Comparison of ENCODE assay signal across 10 mouse cellular contexts in the genomic region with DNA sequence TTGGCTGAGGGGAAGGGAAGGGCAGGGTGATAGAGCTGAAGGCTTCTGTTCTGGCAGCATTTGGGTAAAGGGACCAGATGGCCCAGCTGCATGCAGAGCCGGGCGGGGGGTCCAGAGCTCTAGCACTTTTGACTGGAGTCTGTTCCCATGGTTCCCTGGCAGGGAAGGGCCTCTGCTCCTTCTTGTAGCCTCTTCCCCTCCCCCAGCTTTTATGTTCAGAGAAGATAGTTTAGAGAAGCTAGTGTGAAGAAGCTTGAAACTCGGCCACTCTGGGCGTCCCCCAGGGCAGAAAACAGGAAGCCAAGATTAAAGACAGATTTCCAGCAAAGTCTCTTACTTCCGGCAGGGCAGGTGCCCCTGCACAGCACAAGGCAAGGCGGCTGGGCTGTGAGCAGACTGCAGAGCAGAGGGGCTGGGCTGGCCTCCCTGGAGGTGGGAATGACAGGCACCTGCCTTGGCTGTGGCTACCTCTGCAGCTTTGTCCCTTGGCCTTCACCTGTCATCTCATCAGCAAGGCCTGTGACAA. TPM values are rescaled to one million over a fixed set of nuclear protein-coding genes. Genes with fewer than 3 reads are reported as not detected.
A peak's percentile ranks its signal among the peaks of the same experiment; 100 is the strongest.
DNase-seq lines count a peak whose midpoint lies in the region; ATAC-seq and TF ChIP-seq lines count a peak whose summit lies in the region.
"Had no signal": no experiment of that assay in that cellular context is flagged by ENCODE, and none has a peak within 500 bp of the region (broad histone marks: within the 10 kb centered on the region; RNA-seq: fewer than 3 reads in every experiment).

No protein-coding gene starts in this region.

- no peak for TF ChIP-seq POLR2A in thymus, adult 2 months (IDR thresholded peaks at IDR 0.05; ENCODE audit: control insufficient read depth, extremely low read depth, insufficient read depth, low read length, poor library complexity)

- DNase-seq in forebrain, embryonic 10.5 days (ENCODE audit: extremely low spot score, low spot score), result no peak
- DNase-seq in forebrain, embryonic 11.5 days (ENCODE audit: low spot score), result no peak
- DNase-seq in A20 (ENCODE audit: low read depth, low spot score), result peak; percentile 91
- DNase-seq in liver, postnatal 0 days, result peak; percentile 46
- peak; percentile 77 for DNase-seq in thymus, adult 2 months
- no peak for DNase-seq in right cerebral cortex, adult 18-20 months
- no peak for DNase-seq in yolk sac, embryonic 10.5 days (ENCODE audit: low spot score)

- no peak overlapping the region for H3K9ac ChIP-seq in forebrain, embryonic 11.5 days (ENCODE audit: low read length)
- H3K9ac ChIP-seq in liver, postnatal 0 days (replicated peaks), result peak overlapping the region; percentile 48

- peak overlapping the region; percentile 42; the same call in 1 of the 2 replicates for H3K27ac ChIP-seq in forebrain, embryonic 10.5 days
- H3K27ac ChIP-seq in forebrain, embryonic 11.5 days (ENCODE audit: low read depth, low read length), result no peak overlapping the region
- peak overlapping the region; percentile 89 for H3K27ac ChIP-seq in liver, postnatal 0 days (ENCODE audit: low read depth)
- H3K27ac ChIP-seq in thymus, adult 2 months (ENCODE audit: control insufficient read depth, insufficient read depth, low read length), result peak overlapping the region; percentile 94

- no peaks in the 10 kb centered on the region for H3K36me3 ChIP-seq in forebrain, embryonic 10.5 days (replicated peaks)
- no peaks in the 10 kb centered on the region for H3K36me3 ChIP-seq in forebrain, embryonic 11.5 days (ENCODE audit: control insufficient read depth, insufficient read depth, low read length)
- H3K36me3 ChIP-seq in liver, postnatal 0 days (replicated peaks; ENCODE audit: insufficient read depth, low read length), result no peaks in the 10 kb centered on the region
- H3K36me3 ChIP-seq in thymus, adult 2 months (ENCODE audit: control insufficient read depth, insufficient read depth, low read length), result no peaks in the 10 kb centered on the region

- peaks cover 49% of the 10 kb centered on the region for H3K27me3 ChIP-seq in forebrain, embryonic 10.5 days (ENCODE audit: poor library complexity, severe bottlenecking)
- H3K27me3 ChIP-seq in forebrain, embryonic 11.5 days (ENCODE audit: control insufficient read depth, insufficient read depth, low read length), result 0 out of 2 replicates have a peak, but pooled peaks cover 3% of the 10 kb centered on the region
- no peaks in the 10 kb centered on the region for H3K27me3 ChIP-seq in liver, postnatal 0 days (ENCODE audit: insufficient read depth, low read length)
- no peaks in the 10 kb centered on the region for H3K27me3 ChIP-seq in thymus, adult 2 months (ENCODE audit: control insufficient read depth, insufficient read depth, low read length)

- no peak for ATAC-seq in forebrain, embryonic 11.5 days (replicated peaks; ENCODE audit: low FRiP score)
- ATAC-seq in common myeloid progenitor, adult 5-6 weeks (replicated peaks; ENCODE audit: low read depth, poor library complexity, severe bottlenecking), result peak; percentile 53
- peak; percentile 45; the same call in 1 of the 2 replicates for ATAC-seq in liver, postnatal 0 days

- no peaks in the 10 kb centered on the region for H3K9me3 ChIP-seq in forebrain, embryonic 10.5 days
- H3K9me3 ChIP-seq in forebrain, embryonic 11.5 days (ENCODE audit: control insufficient read depth, low read length), result no peaks in the 10 kb centered on the region
- H3K9me3 ChIP-seq in liver, postnatal 0 days (ENCODE audit: low read length), result no peaks in the 10 kb centered on the region

- 38% methylated on average over 6 of the region's 6 CpGs for WGBS in forebrain, embryonic 10.5 days
- 43% methylated on average over 6 of the region's 6 CpGs for WGBS in forebrain, embryonic 11.5 days
- WGBS in liver, postnatal 0 days (ENCODE audit: insufficient replicate concordance), result 16% methylated on average over 6 of the region's 6 CpGs
- WGBS in thymus, adult 2 months, result 2% methylated on average over 6 of the region's 6 CpGs

- H3K4me1 ChIP-seq in forebrain, embryonic 10.5 days, result peaks cover 55% of the 10 kb centered on the region
- peaks cover 6% of the 10 kb centered on the region; the same call in 1 of the 2 replicates for H3K4me1 ChIP-seq in forebrain, embryonic 11.5 days (replicated peaks; ENCODE audit: control insufficient read depth, insufficient read depth, low read length)
- peaks cover 36% of the 10 kb centered on the region for H3K4me1 ChIP-seq in liver, postnatal 0 days (ENCODE audit: insufficient read depth)
- peaks cover 73% of the 10 kb centered on the region for H3K4me1 ChIP-seq in thymus, adult 2 months (replicated peaks; ENCODE audit: control insufficient read depth, insufficient read depth, low read length)

- no peak overlapping the region for H3K4me2 ChIP-seq in forebrain, embryonic 11.5 days (ENCODE audit: low read depth, low read length, severe bottlenecking)
- peak overlapping the region; percentile 45 for H3K4me2 ChIP-seq in liver, postnatal 0 days (ENCODE audit: low read depth, low read length)

- no peak overlapping the region for H3K4me3 ChIP-seq in forebrain, embryonic 10.5 days
- H3K4me3 ChIP-seq in forebrain, embryonic 11.5 days (ENCODE audit: low read depth, low read length), result no peak overlapping the region
- H3K4me3 ChIP-seq in liver, postnatal 0 days (ENCODE audit: low read depth, low read length), result no peak overlapping the region
- H3K4me3 ChIP-seq in thymus, adult 2 months (ENCODE audit: control insufficient read depth, insufficient read depth, low read length), result peak overlapping the region; percentile 10

- no peak for TF ChIP-seq EP300 in liver, postnatal 0 days (IDR thresholded peaks at IDR 0.05; ENCODE audit: low read depth)

- no peak for TF ChIP-seq CTCF in liver, postnatal 0 days (IDR thresholded peaks at IDR 0.05; ENCODE audit: low read depth)
- no peak for TF ChIP-seq CTCF in thymus, adult 2 months (IDR thresholded peaks at IDR 0.05; ENCODE audit: borderline replicate concordance, control insufficient read depth, extremely low read depth, insufficient read depth, low read length, poor library complexity)

RNA-seq across cellular contexts. Expression of gene Csk, which starts 2.6 kb away (rescaled TPM):
- polyA plus RNA-seq in forebrain, embryonic 10.5 days (2016; fragmentation: Nextera tagmentation; extraction: Ambion mirVana), result 28.8 and 33.9 TPM in 2 replicates
- polyA plus RNA-seq in forebrain, embryonic 11.5 days (2014; fragmentation: Nextera tagmentation; extraction: Ambion mirVana), result 32.9 and 39.5 TPM in 2 replicates
- 134 and 190 TPM in 2 replicates for total RNA-seq in common myeloid progenitor, adult 5-6 weeks (2017)
- polyA plus RNA-seq in liver, postnatal 0 days (2015; fragmentation: Nextera tagmentation; extraction: Ambion mirVana), result 13.6 and 15.5 TPM in 2 replicates
- 245 and 301 TPM in 2 replicates for polyA plus RNA-seq in thymus, adult 2 months (2012; rRNA removed)

RNA-seq across cellular contexts. Expression of gene Lman1l, which starts 30.3 kb away (rescaled TPM):
- not detected in 2 replicates for polyA plus RNA-seq in forebrain, embryonic 10.5 days (2016; fragmentation: Nextera tagmentation; extraction: Ambion mirVana)
- polyA plus RNA-seq in forebrain, embryonic 11.5 days (2014; fragmentation: Nextera tagmentation; extraction: Ambion mirVana), result not detected in 2 replicates
- not detected in 2 replicates for total RNA-seq in common myeloid progenitor, adult 5-6 weeks (2017)
- polyA plus RNA-seq in liver, postnatal 0 days (2015; fragmentation: Nextera tagmentation; extraction: Ambion mirVana), result not detected in 2 replicates
- polyA plus RNA-seq in thymus, adult 2 months (2012; rRNA removed), result 0.20 and 0.26 TPM in 2 replicates
- total RNA-seq: heart, postnatal 36 days had no signal

RNA-seq across cellular contexts. Expression of gene Cyp1a2, which starts 32.7 kb away (rescaled TPM):
- polyA plus RNA-seq in forebrain, embryonic 10.5 days (2016; fragmentation: Nextera tagmentation; extraction: Ambion mirVana), result not detected in 2 replicates
- polyA plus RNA-seq in forebrain, embryonic 11.5 days (2014; fragmentation: Nextera tagmentation; extraction: Ambion mirVana), result not detected in 2 replicates
- not detected in 2 replicates for total RNA-seq in common myeloid progenitor, adult 5-6 weeks (2017)
- 19.9 and 30.7 TPM in 2 replicates for polyA plus RNA-seq in liver, postnatal 0 days (2015; fragmentation: Nextera tagmentation; extraction: Ambion mirVana)
- 1.1 and 2.5 TPM in 2 replicates for polyA plus RNA-seq in thymus, adult 2 months (2012; rRNA removed)
- total RNA-seq: heart, postnatal 36 days had no signal

RNA-seq across cellular contexts. Expression of gene Cyp1a1, which starts 36.9 kb away (rescaled TPM):
- 0.14 TPM in 1 of 2 replicates, not detected in the other for polyA plus RNA-seq in forebrain, embryonic 10.5 days (2016; fragmentation: Nextera tagmentation; extraction: Ambion mirVana)
- polyA plus RNA-seq in forebrain, embryonic 11.5 days (2014; fragmentation: Nextera tagmentation; extraction: Ambion mirVana), result not detected in 2 replicates
- total RNA-seq in common myeloid progenitor, adult 5-6 weeks (2017), result 0.50 TPM in 1 of 2 replicates, not detected in the other
- polyA plus RNA-seq in liver, postnatal 0 days (2015; fragmentation: Nextera tagmentation; extraction: Ambion mirVana), result 2.2 and 4.3 TPM in 2 replicates
- 0.15 and 0.24 TPM in 2 replicates for polyA plus RNA-seq in thymus, adult 2 months (2012; rRNA removed)
- total RNA-seq: heart, postnatal 36 days had no signal

RNA-seq across cellular contexts. Expression of gene Cplx3, which starts 44.8 kb away (rescaled TPM):
- 1.9 and 2.9 TPM in 2 replicates for polyA plus RNA-seq in forebrain, embryonic 10.5 days (2016; fragmentation: Nextera tagmentation; extraction: Ambion mirVana)
- polyA plus RNA-seq in forebrain, embryonic 11.5 days (2014; fragmentation: Nextera tagmentation; extraction: Ambion mirVana), result 0.15 TPM in 1 of 2 replicates, not detected in the other
- not detected in 2 replicates for total RNA-seq in common myeloid progenitor, adult 5-6 weeks (2017)
- polyA plus RNA-seq in liver, postnatal 0 days (2015; fragmentation: Nextera tagmentation; extraction: Ambion mirVana), result not detected in 2 replicates
- 0.04 and 0.34 TPM in 2 replicates for polyA plus RNA-seq in thymus, adult 2 months (2012; rRNA removed)
- total RNA-seq: ES-E14; heart, postnatal 36 days had no signal

Comparison
In these comparisons a context has a peak if more than half of its experiments do, and no peak if none do; other contexts are left out.
1. DNase-seq: peak in A20 (single experiment), liver, postnatal 0 days (single experiment) and thymus, adult 2 months (single experiment); none in forebrain, embryonic 10.5 days (single experiment), forebrain, embryonic 11.5 days (single experiment), right cerebral cortex, adult 18-20 months (single experiment) and yolk sac, embryonic 10.5 days (single experiment).